Mouse (Mus musculus) midbrain, embryonic 14.5 days (tissue): ENCODE data around the gene Cadm1. TPM values are rescaled to one million over a fixed set of nuclear protein-coding genes. Genes with fewer than 3 reads are reported as not detected.

ENCODE experiments used
- ATAC-seq: fragments of 200-750 bp; cut with Nextera tagmentation; 2 replicates; pipeline ENCODE4 v1.8.0; 2017; ENCODE audit warnings: moderate number of reproducible peaks, moderate library complexity; ENCODE audit not compliant: low FRiP score, low TSS enrichment
- DNase-seq: peaks from one replicate; pipeline ENCODE4 v3.0.0-alpha.2; 2015
- H3K27ac ChIP-seq: fragments of 300-500 bp; sonication (generic); replicated peaks from 2 replicates; pipeline ENCODE4 v1.5.1; 2014; ENCODE audit warnings: mild to moderate bottlenecking, low read depth, low read length, moderate library complexity
- H3K27me3 ChIP-seq: fragments of 300-500 bp; sonication (generic); 2 replicates; pipeline ENCODE4 v1.6.1; 2014; ENCODE audit warnings: low read length, control low read depth, mixed read lengths; ENCODE audit not compliant: control insufficient read depth, insufficient read depth
- H3K36me3 ChIP-seq: fragments of 300-500 bp; sonication (generic); 2 replicates; pipeline ENCODE4 v1.6.1; 2014; ENCODE audit warnings: low read length, control low read depth; ENCODE audit not compliant: control insufficient read depth, insufficient read depth
- H3K4me1 ChIP-seq: fragments of 300-500 bp; sonication (generic); 2 replicates; pipeline ENCODE4 v1.6.1; 2014; ENCODE audit warnings: mild to moderate bottlenecking, antibody characterized with exemption, low read length, control low read depth; ENCODE audit not compliant: control insufficient read depth, insufficient read depth
- H3K4me2 ChIP-seq: fragments of 300-500 bp; sonication (generic); 2 replicates; pipeline ENCODE4 v1.6.1; 2014; ENCODE audit warnings: mild to moderate bottlenecking, low read length, moderate library complexity
- H3K4me3 ChIP-seq: fragments of 300-500 bp; sonication (generic); replicated peaks from 2 replicates; pipeline ENCODE4 v1.5.1; 2014; ENCODE audit warnings: low read depth, low read length
- H3K9ac ChIP-seq: fragments of 300-500 bp; sonication (generic); replicated peaks from 2 replicates; pipeline ENCODE4 v1.6.1; 2014; ENCODE audit warnings: mild to moderate bottlenecking, low read length, moderate library complexity
- H3K9me3 ChIP-seq: fragments of 300-500 bp; sonication (generic); 2 replicates; pipeline ENCODE4 v1.6.1; 2016; ENCODE audit warnings: low read length, control low read depth, mixed read lengths; ENCODE audit not compliant: control insufficient read depth
- WGBS: fragments of 180-500 bp; shearing (Covaris S2); extraction: QIAGEN DNeasy Blood & Tissue Kit; methylation state at CpG from one replicate; pipeline ENCODE4 v1.1.7; 2014; 5-methylcytosine and 5-hydroxymethylcytosine counted together
- polyA plus RNA-seq: library from polyadenylated mRNA; unstranded; fragments of >200 nt; fragmentation: Nextera tagmentation; extraction: Ambion mirVana; gene quantifications from 2 replicates; pipeline ENCODE4 v1.2.1, GENCODE M21; 2014

Cadm1 gene
- polyA plus RNA-seq, 1 experiment from 2014 or later: 204 TPM

- peaks cover 38% of the 10 kb centered on the region for H3K4me1 ChIP-seq
- H3K27ac ChIP-seq: 0 out of 2 replicates have a peak overlapping the region, but pooled peaks have one; percentile 1
- no peak overlapping the region for H3K4me2 ChIP-seq
- H3K9ac ChIP-seq: no peak overlapping the region
- no peaks in the 10 kb centered on the region for H3K9me3 ChIP-seq
- ATAC-seq: no peak
- H3K27me3 ChIP-seq: no peaks in the 10 kb centered on the region
- DNase-seq: peak; percentile 23
- no peak overlapping the region for H3K4me3 ChIP-seq
- 57% methylated on average over 12 of the region's 12 CpGs for WGBS
- H3K36me3 ChIP-seq: no peaks in the 10 kb centered on the region
Observed at GRCm38 (mm10) chr9:47755119-47755518, 225.1 kb downstream of the Cadm1 start.

DNA sequence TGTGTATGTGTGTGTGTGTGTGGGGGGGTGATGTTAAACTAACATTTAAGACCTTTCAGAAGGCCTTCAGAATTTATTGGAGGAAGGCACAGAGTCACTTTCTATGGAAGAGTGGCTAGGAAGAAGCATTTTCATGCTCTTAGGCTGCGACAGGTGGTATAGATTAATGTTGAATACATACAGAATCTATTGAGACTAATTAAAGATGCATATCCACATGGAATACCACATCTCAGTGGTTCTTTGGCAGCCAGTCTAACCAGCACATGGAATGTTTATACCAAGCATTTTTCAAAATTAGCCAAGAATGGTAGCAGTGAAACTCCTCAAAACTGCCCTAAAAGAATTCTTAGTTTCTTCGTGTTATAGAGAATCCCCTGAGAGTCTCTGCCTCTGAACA is 227.8 kb downstream of the Cadm1 start:
- no peak for ATAC-seq
- Histone ChIP-seq H3K4me3 (no peak overlapping the region), H3K9ac (no peak overlapping the region), H3K27me3 (no peaks in the 10 kb centered on the region), H3K27ac (no peak overlapping the region), H3K36me3 (no peaks in the 10 kb centered on the region), H3K9me3 (no peaks in the 10 kb centered on the region), H3K4me2 (no peak overlapping the region), H3K4me1 (peaks cover 45% of the 10 kb centered on the region)
- DNase-seq: no peak
- WGBS: 94% methylated on average over 2 of the region's 2 CpGs

DNA sequence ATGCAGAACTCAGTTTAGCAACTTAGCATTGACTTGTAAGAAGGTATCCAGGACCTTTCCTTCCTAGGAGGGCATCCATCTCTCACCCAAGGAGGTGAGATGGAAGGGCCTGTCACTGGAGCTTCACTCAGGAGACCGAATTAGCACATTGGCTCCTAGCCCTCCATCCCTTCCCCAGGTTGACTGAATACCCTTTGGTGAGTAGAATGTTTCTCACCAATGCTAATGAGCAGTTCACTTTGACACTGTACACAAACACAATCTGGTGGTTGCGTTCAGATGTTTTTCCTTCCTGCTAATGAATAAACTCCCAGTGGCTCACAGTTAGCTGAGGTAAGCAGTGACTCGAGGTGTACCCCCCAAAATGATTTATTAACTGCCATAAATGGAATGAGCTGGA is 228.3 kb downstream of the Cadm1 start:
- Histone ChIP-seq H3K9me3 (no peaks in the 10 kb centered on the region), H3K4me2 (no peak overlapping the region), H3K4me3 (no peak overlapping the region), H3K27ac (no peak overlapping the region), H3K9ac (no peak overlapping the region), H3K4me1 (peaks cover 46% of the 10 kb centered on the region), H3K36me3 (no peaks in the 10 kb centered on the region), H3K27me3 (no peaks in the 10 kb centered on the region)
- DNase-seq: no peak
- 84% methylated on average over 3 of the region's 3 CpGs for WGBS
- no peak for ATAC-seq

- Histone ChIP-seq H3K27ac (no peak overlapping the region), H3K4me2 (no peak overlapping the region), H3K4me1 (peaks cover 38% of the 10 kb centered on the region), H3K36me3 (no peaks in the 10 kb centered on the region), H3K9ac (no peak overlapping the region), H3K4me3 (no peak overlapping the region), H3K9me3 (no peaks in the 10 kb centered on the region), H3K27me3 (no peaks in the 10 kb centered on the region)
- no peak for DNase-seq
- 65% methylated on average over 7 of the region's 7 CpGs for WGBS
- ATAC-seq: no peak
Observed at GRCm38 (mm10) chr9:47759807-47760206, 229.8 kb downstream of the Cadm1 start.

DNA sequence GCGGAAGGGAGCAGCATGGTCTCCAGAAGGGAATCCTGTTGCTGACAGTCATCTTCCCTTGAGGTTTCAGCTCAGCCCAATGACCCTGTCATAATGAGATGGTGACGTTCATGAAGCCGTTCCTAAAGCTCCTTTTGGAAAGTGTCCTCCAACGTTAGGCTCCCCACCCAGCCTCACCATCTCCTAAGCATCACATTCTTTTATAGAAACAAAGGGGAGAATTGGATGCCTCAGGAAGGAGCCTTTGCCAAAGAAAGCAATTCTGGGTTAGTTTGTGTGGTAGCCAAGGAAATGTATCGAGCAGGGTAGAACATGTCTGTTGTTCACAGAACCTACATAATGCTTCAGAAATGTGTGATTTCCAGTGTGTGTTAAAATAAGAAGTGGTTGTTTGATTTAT is 231.6 kb downstream of the Cadm1 start:
- H3K27me3 ChIP-seq: no peaks in the 10 kb centered on the region
- no peak overlapping the region for H3K27ac ChIP-seq
- DNase-seq (no peak), ATAC-seq (no peak)
- H3K4me2 ChIP-seq: no peak overlapping the region
- no peaks in the 10 kb centered on the region for H3K36me3 ChIP-seq
- peaks cover 43% of the 10 kb centered on the region for H3K4me1 ChIP-seq
- 61% methylated on average over 5 of the region's 5 CpGs for WGBS
- H3K9ac ChIP-seq: no peak overlapping the region
- no peaks in the 10 kb centered on the region for H3K9me3 ChIP-seq
- no peak overlapping the region for H3K4me3 ChIP-seq

- WGBS: 61% methylated on average over 5 of the region's 5 CpGs
- Histone ChIP-seq H3K27me3 (no peaks in the 10 kb centered on the region), H3K9me3 (no peaks in the 10 kb centered on the region), H3K9ac (no peak overlapping the region), H3K4me2 (no peak overlapping the region), H3K4me3 (no peak overlapping the region), H3K27ac (no peak overlapping the region), H3K36me3 (no peaks in the 10 kb centered on the region), H3K4me1 (peaks cover 43% of the 10 kb centered on the region)
- ATAC-seq (no peak), DNase-seq (no peak)
Observed at GRCm38 (mm10) chr9:47762913-47763312, 232.9 kb downstream of the Cadm1 start.

DNA sequence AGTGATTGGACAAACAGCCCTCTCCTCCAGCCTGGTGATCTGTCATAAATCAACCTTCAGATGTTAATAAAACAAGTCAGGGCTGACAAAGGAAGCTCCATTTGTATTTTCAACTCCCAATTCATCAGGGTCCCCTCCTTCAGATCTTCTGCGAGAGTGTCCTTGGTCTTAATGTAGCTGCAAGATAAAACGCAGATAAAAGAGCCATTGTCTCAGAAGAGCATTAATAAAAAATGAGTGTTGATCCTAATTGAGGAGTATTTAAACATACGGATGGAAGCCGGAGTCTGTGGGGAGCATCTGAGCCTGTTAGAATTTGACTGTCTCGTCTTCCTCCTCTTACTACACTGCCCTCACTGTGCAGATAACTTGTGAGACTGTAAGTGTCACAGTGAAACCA is 234.9 kb downstream of the Cadm1 start:
- no peaks in the 10 kb centered on the region for H3K9me3 ChIP-seq
- no peak overlapping the region for H3K27ac ChIP-seq
- H3K4me3 ChIP-seq: no peak overlapping the region
- H3K36me3 ChIP-seq: no peaks in the 10 kb centered on the region
- no peak overlapping the region for H3K9ac ChIP-seq
- H3K4me2 ChIP-seq: no peak overlapping the region
- 34% methylated on average over 5 of the region's 5 CpGs for WGBS
- peak; percentile 55 for DNase-seq
- H3K4me1 ChIP-seq: peaks cover 39% of the 10 kb centered on the region
- no peak for ATAC-seq
- H3K27me3 ChIP-seq: no peaks in the 10 kb centered on the region

DNA sequence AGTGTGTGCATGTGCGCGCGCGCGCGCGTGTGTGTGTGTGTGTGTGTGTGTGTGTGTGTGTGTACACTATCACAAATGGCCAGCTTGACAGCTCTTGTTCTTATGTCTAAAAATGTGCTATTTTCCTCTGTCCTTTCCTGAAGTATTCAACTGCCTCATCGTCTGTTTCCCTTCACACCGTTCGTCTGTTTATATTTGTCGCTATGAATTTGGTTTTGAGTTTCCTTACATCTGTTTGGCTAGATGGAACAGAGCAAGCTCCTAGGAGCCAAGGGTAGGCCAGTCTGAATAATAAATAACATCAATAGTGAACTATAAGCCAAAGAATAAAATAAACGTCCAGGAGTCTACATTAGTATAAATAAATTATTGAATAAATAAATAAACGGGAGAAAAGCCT is 235.3 kb downstream of the Cadm1 start:
- no peak overlapping the region for H3K4me2 ChIP-seq
- peaks cover 43% of the 10 kb centered on the region for H3K4me1 ChIP-seq
- no peak overlapping the region for H3K4me3 ChIP-seq
- no peak overlapping the region for H3K9ac ChIP-seq
- H3K27ac ChIP-seq: no peak overlapping the region
- 91% methylated on average over 13 of the region's 13 CpGs for WGBS
- DNase-seq (no peak), ATAC-seq (no peak)
- no peaks in the 10 kb centered on the region for H3K9me3 ChIP-seq
- H3K36me3 ChIP-seq: no peaks in the 10 kb centered on the region
- H3K27me3 ChIP-seq: no peaks in the 10 kb centered on the region

GRCm38 (mm10) chr9:47766342-47766741 is 236.4 kb downstream of the Cadm1 start:
- Histone ChIP-seq H3K4me2 (no peak overlapping the region), H3K4me3 (no peak overlapping the region), H3K9me3 (no peaks in the 10 kb centered on the region), H3K9ac (no peak overlapping the region), H3K27ac (no peak overlapping the region; the same call in 1 of the 2 replicates), H3K36me3 (no peaks in the 10 kb centered on the region), H3K4me1 (peaks cover 44% of the 10 kb centered on the region), H3K27me3 (no peaks in the 10 kb centered on the region)
- DNase-seq (no peak), ATAC-seq (no peak)
- WGBS: 87% methylated on average over 10 of the region's 10 CpGs
